Mouse (Mus musculus) embryonic fibroblast, embryonic 13.5 days (primary cell): ENCODE results near the gene Bclaf3.

Experiments used
- CTCF ChIP-seq: IDR thresholded peaks from 2 replicates; pipeline ENCODE4 v1.5.1; 2011; ENCODE audit warnings: mild to moderate bottlenecking, control low read depth, low read length, moderate library complexity, borderline replicate concordance; ENCODE audit not compliant: insufficient read depth
- POLR2A ChIP-seq: IDR thresholded peaks from 2 replicates; pipeline ENCODE4 v1.6.1; 2011; ENCODE audit warnings: low read depth, mild to moderate bottlenecking, control low read depth, low read length, moderate library complexity

GRCm38 (mm10) chrX:159484247-159484646 is 42.2 kb upstream of the Bclaf3 start:
- no peak for TF ChIP-seq CTCF
- TF ChIP-seq POLR2A: no peak
